Mouse (Mus musculus) urinary bladder, postnatal 10 days (tissue): Measurements from ENCODE around the gene Ifna11.

Source experiments
- DNase-seq: peaks from one replicate; pipeline ENCODE4 v3.0.0; 2022; ENCODE audit warnings: low spot score

Gene Ifna11

DNA sequence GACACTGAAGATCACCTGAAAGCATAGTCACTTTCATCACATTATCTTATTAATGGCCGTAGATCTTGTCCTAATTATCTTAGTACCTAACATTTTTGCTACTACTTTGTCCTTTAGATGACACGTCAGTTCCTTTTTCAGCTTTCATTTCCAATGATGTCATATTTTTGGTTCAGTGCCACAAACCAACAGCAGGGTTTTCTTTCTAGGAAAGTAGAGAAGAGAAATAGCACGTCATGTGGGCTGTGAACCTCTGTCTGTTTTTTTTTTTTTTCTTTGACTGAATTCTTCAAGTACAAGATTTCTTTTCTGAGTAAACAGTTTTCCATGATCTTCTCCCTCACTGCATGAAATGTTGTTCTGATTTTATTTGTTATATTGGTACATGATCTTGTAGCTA lies 20.3 kb downstream of the Ifna11 start:
- no peak for DNase-seq

DNA sequence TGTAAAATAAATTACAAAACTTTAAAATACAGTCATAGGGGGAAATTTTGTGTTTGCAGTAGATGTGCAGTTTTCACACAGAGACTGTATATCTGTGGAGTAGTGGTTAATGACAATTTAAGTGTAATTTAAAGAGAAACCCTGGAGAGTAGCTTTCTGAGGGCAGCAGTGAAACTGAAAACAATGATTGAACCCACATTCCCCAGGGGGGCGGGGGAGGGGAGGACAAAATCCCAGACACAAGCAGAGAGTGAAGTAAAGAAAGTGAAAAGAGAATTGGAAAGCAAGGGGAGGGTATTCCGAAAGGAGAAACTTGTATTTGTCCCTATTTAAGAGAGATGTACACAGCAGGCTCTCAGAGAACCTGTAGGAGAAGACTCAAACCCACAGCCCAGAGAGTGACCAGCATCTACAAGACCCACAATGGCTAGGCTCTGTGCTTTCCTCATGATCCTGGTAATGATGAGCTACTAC lies 21.7 kb downstream of the Ifna11 start, which contains the start of gene Ifna4:
Gene Ifna4, plus strand, starts transcription at position 424 of the 474 bp plus-strand sequence.
- no peak for DNase-seq

DNA sequence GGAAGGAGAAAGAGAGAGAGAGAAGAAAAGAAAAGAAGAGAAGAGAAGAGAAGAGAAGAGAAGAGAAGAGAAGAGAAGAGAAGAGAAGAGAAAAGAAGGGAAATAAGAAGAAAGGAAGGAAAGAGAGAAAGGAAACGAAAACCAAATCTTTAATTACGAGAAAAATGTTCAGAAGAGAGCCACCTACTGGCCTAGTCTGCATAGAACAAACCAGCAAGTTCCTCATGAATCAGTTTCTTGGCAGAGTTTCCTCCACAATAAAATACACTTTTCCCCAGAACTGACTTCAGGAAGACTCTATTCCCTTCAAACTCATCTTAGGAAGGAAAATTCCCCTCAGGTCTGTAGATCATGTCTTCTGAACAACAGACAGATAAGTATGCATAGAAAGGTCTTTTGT lies 25.6 kb downstream of the Ifna11 start:
- DNase-seq: no peak

GRCm38 (mm10) chr4:88849698-88850097 lies 29.9 kb downstream of the Ifna11 start, which contains the start of gene Ifna1:
Ifna1 (plus strand) TSS chr4:88850087.
- DNase-seq: no peak

GRCm38 (mm10) chr4:88851026-88851763 lies 31.4 kb downstream of the Ifna11 start:
- DNase-seq: no peak

GRCm38 (mm10) chr4:88859214-88859613 lies 39.5 kb downstream of the Ifna11 start:
- DNase-seq: no peak

DNA sequence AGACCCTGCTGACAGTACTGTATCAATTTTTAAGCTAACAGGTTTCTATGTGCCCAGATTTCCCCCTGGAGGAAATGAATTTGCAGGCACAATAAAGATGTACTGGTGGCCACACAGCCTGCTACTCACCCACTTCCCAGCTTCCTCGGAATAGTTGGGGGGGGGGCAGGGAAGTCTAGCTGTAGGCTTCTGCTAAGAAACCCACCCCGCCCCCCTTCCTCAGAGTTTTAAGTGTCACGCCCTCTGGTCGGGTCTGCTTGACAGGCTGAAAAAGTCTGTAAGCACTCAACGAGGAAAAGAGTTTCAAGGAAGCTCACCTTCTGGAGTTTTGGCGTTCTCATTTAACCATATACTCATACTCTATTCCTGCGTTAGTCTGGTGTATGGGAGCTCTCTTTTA lies 43.5 kb downstream of the Ifna11 start:
- no peak for DNase-seq

GRCm38 (mm10) chr4:88864599-88864998 lies 44.8 kb downstream of the Ifna11 start:
- DNase-seq: no peak

DNA sequence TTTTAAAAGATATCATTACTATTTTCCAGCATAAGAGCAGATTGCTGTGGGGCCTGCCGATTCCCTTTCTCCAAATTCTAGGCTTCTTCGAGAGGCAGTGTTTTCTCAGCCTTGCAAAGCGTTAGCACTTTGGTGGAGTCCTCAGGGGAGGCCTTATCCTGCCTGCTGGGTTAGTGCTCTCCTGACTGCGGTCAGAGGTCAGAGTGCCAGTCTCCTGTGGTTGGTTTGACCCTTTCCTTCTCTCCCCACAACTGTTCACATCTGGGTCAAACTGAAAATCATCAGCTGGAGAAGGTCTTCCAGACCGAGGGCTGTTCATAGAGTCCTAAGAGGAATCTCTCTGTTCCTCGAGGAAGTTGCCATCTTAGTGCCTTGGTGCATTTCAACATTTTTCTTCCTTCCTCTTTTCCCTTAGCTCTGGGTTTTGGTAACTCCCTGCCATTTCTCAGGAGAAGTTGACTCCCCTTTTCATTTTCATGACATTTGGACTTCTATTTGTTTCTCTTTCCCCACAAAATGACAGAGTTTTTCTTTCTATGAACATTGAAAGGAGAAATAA lies 45.3 kb downstream of the Ifna11 start:
- no peak for DNase-seq

DNA sequence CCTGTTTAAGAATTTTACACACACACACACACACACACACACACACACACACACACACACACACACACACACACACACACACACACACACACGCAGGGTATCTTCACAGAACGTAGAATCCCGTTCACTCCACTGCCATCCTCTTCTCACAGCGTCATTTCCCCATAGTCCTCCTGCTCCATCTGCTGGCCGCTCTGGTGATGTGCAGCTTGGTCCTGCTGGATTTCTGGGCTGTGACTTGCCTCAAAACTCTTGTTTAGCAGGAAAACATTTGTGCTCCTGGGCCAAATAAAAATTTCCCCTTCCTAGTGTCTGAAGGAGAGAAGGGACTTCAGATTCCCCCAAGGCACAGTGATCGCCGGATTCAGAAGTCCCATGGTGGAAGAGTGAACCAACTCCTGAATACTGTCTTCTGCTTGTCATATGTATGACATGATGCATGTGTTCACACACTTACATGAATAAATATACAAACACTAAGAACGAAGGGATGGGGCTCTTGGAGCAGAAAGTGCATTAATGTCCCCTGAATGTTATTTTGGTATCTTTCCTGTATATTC lies 47.7 kb downstream of the Ifna11 start:
- DNase-seq: no peak

GRCm38 (mm10) chr4:88867926-88868911 lies 48.5 kb downstream of the Ifna11 start:
- DNase-seq: no peak
